Mouse (Mus musculus): ENCODE measurements around the gene Tbx10. TPM values are rescaled to one million over a fixed set of nuclear protein-coding genes. Genes with fewer than 3 reads are reported as not detected.
"Not testable (repeated sequence)": the region's sequence is repeated elsewhere in the genome, so short reads cannot be mapped to it uniquely, and the experiment has no call there.

The Tbx10 gene
- polyA plus RNA-seq (2015; fragmentation: Nextera tagmentation; extraction: Ambion mirVana) = 0.06 TPM in 1 of 2 replicates, not detected in the other

GRCm38 (mm10) chr19:3992416-3992815 lies at the start of gene Tbx10:
Tbx10 (plus strand) TSS chr19:3992752.
- DNase-seq (ENCODE audit: low spot score) = no peak

- peak; percentile 70 for DNase-seq (ENCODE audit: low spot score)
Observed at GRCm38 (mm10) chr19:3942986-3943735, 49.4 kb upstream of the Tbx10 start.

- peak; percentile 61 for DNase-seq (ENCODE audit: low spot score)
Observed at GRCm38 (mm10) chr19:3945872-3946564, 46.5 kb upstream of the Tbx10 start.

GRCm38 (mm10) chr19:3946715-3947114 lies 45.8 kb upstream of the Tbx10 start:
- DNase-seq (ENCODE audit: low spot score) = peak; percentile 72

- DNase-seq (ENCODE audit: low spot score) = no peak
Observed at GRCm38 (mm10) chr19:3947813-3948212, 44.7 kb upstream of the Tbx10 start.

GRCm38 (mm10) chr19:3948546-3948945 lies 44.0 kb upstream of the Tbx10 start:
- no peak for DNase-seq (ENCODE audit: low spot score)

- no peak for DNase-seq (ENCODE audit: low spot score)
Observed at GRCm38 (mm10) chr19:3950331-3950730, 42.2 kb upstream of the Tbx10 start.

GRCm38 (mm10) chr19:3951461-3951860 lies 41.1 kb upstream of the Tbx10 start:
- no peak for DNase-seq (ENCODE audit: low spot score)

GRCm38 (mm10) chr19:3952099-3952498 lies 40.5 kb upstream of the Tbx10 start:
- no peak for DNase-seq (ENCODE audit: low spot score)

- no peak for DNase-seq (ENCODE audit: low spot score)
Observed at GRCm38 (mm10) chr19:3955033-3955432, 37.5 kb upstream of the Tbx10 start.

- no peak for DNase-seq (ENCODE audit: low spot score)
Observed at GRCm38 (mm10) chr19:3955804-3956203, 36.7 kb upstream of the Tbx10 start.

- not testable (repeated sequence) for DNase-seq (ENCODE audit: low spot score)
Observed at GRCm38 (mm10) chr19:3957296-3958036, 35.1 kb upstream of the Tbx10 start.

- no peak for DNase-seq (ENCODE audit: low spot score)
Observed at GRCm38 (mm10) chr19:3958470-3958869, 34.1 kb upstream of the Tbx10 start, which contains the start of gene Aldh3b3. Aldh3b3 (plus strand) TSS chr19:3958645.

- DNase-seq (ENCODE audit: low spot score) = no peak
Observed at GRCm38 (mm10) chr19:3959030-3959429, 33.5 kb upstream of the Tbx10 start.

GRCm38 (mm10) chr19:3960211-3960610 lies 32.3 kb upstream of the Tbx10 start:
- no peak for DNase-seq (ENCODE audit: low spot score)

GRCm38 (mm10) chr19:3961805-3962204 lies 30.7 kb upstream of the Tbx10 start:
- not testable (repeated sequence) for DNase-seq (ENCODE audit: low spot score)

GRCm38 (mm10) chr19:3962469-3962868 lies 30.1 kb upstream of the Tbx10 start:
- no peak for DNase-seq (ENCODE audit: low spot score)

- no peak for DNase-seq (ENCODE audit: low spot score)
Observed at GRCm38 (mm10) chr19:3964030-3964429, 28.5 kb upstream of the Tbx10 start.

GRCm38 (mm10) chr19:3966330-3967075 lies 26.0 kb upstream of the Tbx10 start:
- DNase-seq (ENCODE audit: low spot score) = no peak

- no peak for DNase-seq (ENCODE audit: low spot score)
Observed at GRCm38 (mm10) chr19:3967258-3967657, 25.3 kb upstream of the Tbx10 start.

- DNase-seq (ENCODE audit: low spot score) = no peak
Observed at GRCm38 (mm10) chr19:3972229-3972628, 20.3 kb upstream of the Tbx10 start, which contains the start of gene Aldh3b2. Aldh3b2 (plus strand) TSS chr19:3972328.

All from thymus, postnatal 0 days (tissue).